ENCODE assay signal across 8 mouse cellular contexts in genomic region chr10:62946738-62947471, GRCm38 (mm10). TPM values are rescaled to one million over a fixed set of nuclear protein-coding genes. Genes with fewer than 3 reads are reported as not detected.
DNase-seq lines count a peak whose midpoint lies in the region; ATAC-seq lines count a peak whose summit lies in the region.

TSS of gene Dna2 (plus strand) at chr10:62947026.

- peak; percentile 15 to 56 for DNase-seq in gastrocnemius, adult 8-10 months (ENCODE audit: low spot score in 2 of 2)
- DNase-seq in induced T-regulatory cell, adult 2 months (ENCODE audit: low read depth), result peak; percentile 89
- peak; percentile 26 to 66 for DNase-seq in left cerebral cortex, adult 9 months (ENCODE audit: low spot score in 2 of 2)
- DNase-seq in right cerebral cortex, postnatal 14 days, result peak; percentile 63
- DNase-seq in yolk sac, embryonic 10.5 days (ENCODE audit: low spot score), result peak; percentile 84

- ATAC-seq in activated CD4-positive, CD25-positive, alpha-beta regulatory T cell, adult 4 months, result peak; percentile 88
- peak; percentile 74 for ATAC-seq in common myeloid progenitor, adult 5-6 weeks (replicated peaks; ENCODE audit: low read depth, poor library complexity, severe bottlenecking)
- ATAC-seq in megakaryocyte progenitor cell, adult 5-6 weeks (replicated peaks; ENCODE audit: poor library complexity), result peak; percentile 68

RNA-seq across cellular contexts. Expression of gene Dna2, which starts in this region (rescaled TPM):
- polyA plus RNA-seq in activated CD4-positive, CD25-positive, alpha-beta regulatory T cell, adult 4 months (2017; shearing (Covaris generic)), result 1 to 10 TPM; 4.6 to 5.2 TPM
- total RNA-seq in common myeloid progenitor, adult 5-6 weeks (2017), result 32.5 and 37.6 TPM in 2 replicates
- under 1 TPM; 0.16 to 0.34 (median 0.27) TPM for total RNA-seq in gastrocnemius, adult 8-10 months (2022)
- total RNA-seq in megakaryocyte progenitor cell, adult 5-6 weeks (2015), result 42.7 and 47.7 TPM in 2 replicates
- total RNA-seq in megakaryocyte progenitor cell, adult 5-6 weeks (2017), result 49.9 and 53.8 TPM in 2 replicates

Comparison
In these comparisons a context has a peak if more than half of its experiments do, and no peak if none do; other contexts are left out.
1. Peak in every context shown above with its lines: DNase-seq and ATAC-seq.
2. RNA of gene Dna2 (total RNA-seq): 42.7 to 53.8 TPM in megakaryocyte progenitor cell, adult 5-6 weeks and 32.5 to 37.6 TPM in common myeloid progenitor, adult 5-6 weeks; 0.16 to 0.34 TPM in gastrocnemius, adult 8-10 months; every median in the first group is over 10 times any median in the second.
3. Peak in DNase-seq in gastrocnemius, adult 8-10 months; RNA of the gene not detected or under 1 TPM.
4. DNase-seq: peak in every context shown above with its lines; median percentile 89 in induced T-regulatory cell, adult 2 months; 84 in yolk sac, embryonic 10.5 days; 63 in right cerebral cortex, postnatal 14 days; 46 in left cerebral cortex, adult 9 months; 36 in gastrocnemius, adult 8-10 months.